Mouse (Mus musculus): Measurements from ENCODE around the gene Hist1h2be. TPM values are rescaled to one million over a fixed set of nuclear protein-coding genes. Genes with fewer than 3 reads are reported as not detected.
A peak's percentile ranks its signal among the peaks of the same experiment; 100 is the strongest.
"Not testable (repeated sequence)": the region's sequence is repeated elsewhere in the genome, so short reads cannot be mapped to it uniquely, and the experiment has no call there.

The Hist1h2be gene
- total and polyA plus RNA-seq, 2 experiments from 2014 or later, result 0.82 to 253 TPM

- Histone ChIP-seq H3K9ac (replicated peaks; ENCODE audit: low read depth, low read length) (no peak overlapping the region), H3K27ac (ENCODE audit: low read depth) (no peak overlapping the region), H3K4me1 (ENCODE audit: control insufficient read depth, insufficient read depth) (peaks cover 6% of the 10 kb centered on the region; the same call in 1 of the 2 replicates), H3K4me2 (ENCODE audit: low read depth, low read length) (no peak overlapping the region), H3K9me3 (replicated peaks; ENCODE audit: control insufficient read depth, low read length) (no peaks in the 10 kb centered on the region), H3K36me3 (replicated peaks; ENCODE audit: control insufficient read depth, insufficient read depth, low read length) (no peaks in the 10 kb centered on the region), H3K4me3 (ENCODE audit: low read depth, low read length) (no peak overlapping the region), H3K27me3 (ENCODE audit: control insufficient read depth, insufficient read depth, low read length) (no peaks in the 10 kb centered on the region)
- no peak for ATAC-seq (ENCODE audit: insufficient read depth, low read depth)
- TF ChIP-seq CTCF (IDR thresholded peaks at IDR 0.05; ENCODE audit: low read depth) (no peak), EP300 (IDR thresholded peaks at IDR 0.05; ENCODE audit: low read depth) (no peak)
- 82% methylated on average over 5 of the region's 5 CpGs for WGBS
- DNase-seq (ENCODE audit: low spot score), result no peak
Measured at GRCm38 (mm10) chr13:23538249-23538648, 82.7 kb downstream of the Hist1h2be start.

DNA sequence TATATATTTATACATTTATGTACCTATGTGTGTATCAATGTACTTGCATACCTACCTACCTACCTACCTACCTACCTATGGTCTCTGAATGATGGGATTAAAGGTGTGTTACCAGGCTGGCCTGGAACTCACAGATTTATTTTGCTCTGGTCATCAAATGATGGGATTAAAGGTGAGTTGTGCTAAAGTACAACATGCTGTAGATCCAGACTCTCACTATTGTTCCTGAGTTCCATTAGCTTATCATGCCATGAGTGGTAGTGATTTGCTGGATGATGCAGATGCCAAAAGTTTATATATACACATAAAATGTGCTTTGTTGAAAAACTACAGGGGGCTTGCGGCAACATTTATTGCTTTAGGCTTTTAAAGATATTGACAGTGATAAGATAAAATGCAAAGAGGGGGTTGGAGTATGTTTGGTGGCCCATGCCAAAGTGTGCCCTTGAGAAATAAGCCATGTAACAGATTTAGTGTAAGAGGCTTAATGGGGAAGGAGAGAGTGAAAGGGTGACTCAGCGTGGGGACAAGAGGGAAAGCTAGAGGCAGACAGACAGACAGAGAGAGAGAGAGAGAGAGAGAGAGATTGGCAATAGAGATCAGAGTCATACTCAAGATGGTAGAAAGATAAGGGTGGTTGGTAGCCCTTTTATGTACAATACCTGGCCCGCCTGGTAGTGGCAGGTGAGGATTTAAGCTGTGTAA, 83.8 kb downstream of the Hist1h2be start:
- Histone ChIP-seq H3K27ac (ENCODE audit: low read depth) (no peak overlapping the region), H3K27me3 (ENCODE audit: control insufficient read depth, insufficient read depth, low read length) (no peaks in the 10 kb centered on the region), H3K4me1 (ENCODE audit: control insufficient read depth, insufficient read depth) (peaks cover 9% of the 10 kb centered on the region), H3K4me2 (ENCODE audit: low read depth, low read length) (peak overlapping the region; percentile 79; the same call in 1 of the 2 replicates), H3K36me3 (replicated peaks; ENCODE audit: control insufficient read depth, insufficient read depth, low read length) (no peaks in the 10 kb centered on the region), H3K4me3 (ENCODE audit: low read depth, low read length) (no peak overlapping the region), H3K9me3 (replicated peaks; ENCODE audit: control insufficient read depth, low read length) (no peaks in the 10 kb centered on the region), H3K9ac (replicated peaks; ENCODE audit: low read depth, low read length) (no peak overlapping the region)
- TF ChIP-seq EP300 (IDR thresholded peaks at IDR 0.05; ENCODE audit: low read depth) (no peak), CTCF (IDR thresholded peaks at IDR 0.05; ENCODE audit: low read depth) (no peak)
- DNase-seq (ENCODE audit: low spot score) (no peak), ATAC-seq (ENCODE audit: insufficient read depth, low read depth) (no peak)
- 73% methylated on average over 3 of the region's 3 CpGs for WGBS

- no peak for TF ChIP-seq CTCF (IDR thresholded peaks at IDR 0.05; ENCODE audit: low read depth)
- TF ChIP-seq EP300 (IDR thresholded peaks at IDR 0.05; ENCODE audit: low read depth), result no peak
- H3K4me3 ChIP-seq (ENCODE audit: low read depth, low read length), result peak overlapping the region; percentile 60
- no peak for ATAC-seq (ENCODE audit: insufficient read depth, low read depth)
- H3K4me1 ChIP-seq (ENCODE audit: control insufficient read depth, insufficient read depth), result peaks cover 12% of the 10 kb centered on the region
- no peaks in the 10 kb centered on the region for H3K36me3 ChIP-seq (replicated peaks; ENCODE audit: control insufficient read depth, insufficient read depth, low read length)
- H3K9ac ChIP-seq (replicated peaks; ENCODE audit: low read depth, low read length), result peak overlapping the region; percentile 52; the same call in 1 of the 2 replicates
- no peaks in the 10 kb centered on the region for H3K27me3 ChIP-seq (ENCODE audit: control insufficient read depth, insufficient read depth, low read length)
- 0 out of 2 replicates have a peak overlapping the region, but pooled peaks have one; percentile 21 for H3K27ac ChIP-seq (ENCODE audit: low read depth)
- H3K4me2 ChIP-seq (ENCODE audit: low read depth, low read length), result peak overlapping the region; percentile 79
- 20% methylated on average over 7 of the region's 7 CpGs for WGBS
- DNase-seq (ENCODE audit: low spot score), result no peak
- no peaks in the 10 kb centered on the region for H3K9me3 ChIP-seq (replicated peaks; ENCODE audit: control insufficient read depth, low read length)
Measured at GRCm38 (mm10) chr13:23536076-23536822, 84.7 kb downstream of the Hist1h2be start.

DNA sequence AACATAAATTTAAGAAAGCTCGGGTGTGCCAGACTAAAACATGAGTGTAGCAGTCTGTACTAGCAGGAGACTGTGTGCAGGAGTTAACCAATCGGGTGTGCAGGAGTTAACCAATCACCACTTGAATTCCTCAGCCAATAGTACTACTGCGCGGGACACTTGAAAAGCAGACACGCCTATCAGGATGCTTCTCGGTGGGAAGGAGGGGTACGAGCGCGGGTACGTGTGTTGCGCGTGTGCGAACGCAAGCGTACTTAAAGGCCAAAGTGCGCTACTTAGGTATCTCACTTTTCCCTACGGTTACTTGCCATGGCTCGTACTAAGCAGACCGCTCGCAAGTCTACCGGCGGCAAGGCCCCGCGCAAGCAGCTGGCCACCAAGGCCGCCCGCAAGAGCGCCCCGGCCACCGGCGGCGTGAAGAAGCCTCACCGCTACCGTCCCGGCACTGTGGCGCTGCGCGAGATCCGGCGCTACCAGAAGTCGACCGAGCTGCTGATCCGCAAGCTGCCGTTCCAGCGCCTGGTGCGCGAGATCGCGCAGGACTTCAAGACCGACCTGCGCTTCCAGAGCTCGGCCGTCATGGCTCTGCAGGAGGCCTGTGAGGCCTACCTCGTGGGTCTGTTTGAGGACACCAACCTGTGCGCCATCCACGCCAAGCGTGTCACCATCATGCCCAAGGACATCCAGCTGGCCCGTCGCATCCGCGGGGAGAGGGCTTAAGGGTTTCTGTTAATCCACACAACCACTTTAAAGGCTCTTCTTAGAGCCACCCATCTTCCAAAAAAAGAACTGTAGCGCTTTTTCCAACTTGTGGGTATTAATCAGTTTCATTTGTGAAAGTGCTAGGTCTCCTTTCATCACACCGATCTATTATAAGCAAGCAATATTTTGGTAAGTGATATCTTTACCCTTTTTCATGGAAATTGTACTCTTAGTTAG, 85.5 kb downstream of the Hist1h2be start, which contains the start of gene Hist1h3g:
Gene Hist1h3g (plus strand): TSS at position 286 of the 939 bp plus-strand sequence.
- DNase-seq (ENCODE audit: low spot score), result peak; percentile 95
- Histone ChIP-seq H3K4me3 (ENCODE audit: low read depth, low read length) (peak within 1 kb of the TSS; percentile 60), H3K27ac (ENCODE audit: low read depth) (peak within 1 kb of the TSS; percentile 100), H3K4me1 (ENCODE audit: control insufficient read depth, insufficient read depth) (peaks cover 12% of the 10 kb centered on the region), H3K9ac (replicated peaks; ENCODE audit: low read depth, low read length) (peak within 1 kb of the TSS; percentile 59), H3K4me2 (ENCODE audit: low read depth, low read length) (peak within 1 kb of the TSS; percentile 79)
- not testable (repeated sequence) for H3K9me3 ChIP-seq (replicated peaks; ENCODE audit: control insufficient read depth, low read length); H3K27me3 ChIP-seq (ENCODE audit: control insufficient read depth, insufficient read depth, low read length); H3K36me3 ChIP-seq (replicated peaks; ENCODE audit: control insufficient read depth, insufficient read depth, low read length)
- 1% methylated on average over 47 of the region's 62 CpGs for WGBS
- ATAC-seq (ENCODE audit: insufficient read depth, low read depth), result peak; percentile 78
- peak; percentile 43; the same call in 1 of the 2 replicates for TF ChIP-seq EP300 (IDR thresholded peaks at IDR 0.05; ENCODE audit: low read depth)

Data from heart, postnatal 0 days (tissue).